Mouse (Mus musculus) midbrain, embryonic 16.5 days (tissue): ENCODE results near the gene Als2cr12. TPM values are rescaled to one million over a fixed set of nuclear protein-coding genes. Genes with fewer than 3 reads are reported as not detected.

ENCODE experiments used
- ATAC-seq: fragments of 200-750 bp; cut with Nextera tagmentation; 2 replicates; pipeline ENCODE4 v1.8.0; 2017; ENCODE audit warnings: moderate TSS enrichment
- H3K27ac ChIP-seq: fragments of 300-500 bp; sonication (generic); 2 replicates; pipeline ENCODE4 v1.5.1; 2014; ENCODE audit warnings: mild to moderate bottlenecking, low read length, mixed read lengths
- H3K27me3 ChIP-seq: fragments of 300-500 bp; sonication (generic); 2 replicates; pipeline ENCODE4 v1.6.1; 2014; ENCODE audit warnings: low read depth, low read length, mixed read lengths; ENCODE audit not compliant: control insufficient read depth, insufficient read depth
- H3K36me3 ChIP-seq: fragments of 300-500 bp; sonication (generic); 2 replicates; pipeline ENCODE4 v1.6.1; 2014; ENCODE audit warnings: mild to moderate bottlenecking, low read length, moderate library complexity, mixed read lengths; ENCODE audit not compliant: control insufficient read depth, insufficient read depth
- H3K4me1 ChIP-seq: fragments of 300-500 bp; sonication (generic); 2 replicates; pipeline ENCODE4 v1.6.1; 2014; ENCODE audit warnings: mild to moderate bottlenecking, low read length, mixed read lengths; ENCODE audit not compliant: control insufficient read depth, insufficient read depth
- H3K4me2 ChIP-seq: fragments of 300-500 bp; sonication (generic); 2 replicates; pipeline ENCODE4 v1.6.1; 2014; ENCODE audit warnings: mild to moderate bottlenecking, low read length, mixed read lengths
- H3K4me3 ChIP-seq: fragments of 300-500 bp; sonication (generic); 2 replicates; pipeline ENCODE4 v1.5.1; 2014; ENCODE audit warnings: low read depth, mild to moderate bottlenecking, low read length, moderate library complexity, mixed read lengths
- H3K9ac ChIP-seq: fragments of 300-500 bp; sonication (generic); 2 replicates; pipeline ENCODE4 v1.6.1; 2014; ENCODE audit warnings: low read depth, low read length, mixed read lengths
- H3K9me3 ChIP-seq: fragments of 300-500 bp; sonication (generic); replicated peaks from 2 replicates; pipeline ENCODE4 v1.6.1; 2014; ENCODE audit warnings: mild to moderate bottlenecking, low read length, mixed read lengths; ENCODE audit not compliant: control insufficient read depth, poor library complexity, severe bottlenecking
- WGBS: fragments of 180-500 bp; shearing (Covaris S2); extraction: QIAGEN DNeasy Blood & Tissue Kit; methylation state at CpG from one replicate; pipeline ENCODE4 v1.1.7; 2014; 5-methylcytosine and 5-hydroxymethylcytosine counted together
- polyA plus RNA-seq: library from polyadenylated mRNA; unstranded; fragments of >200 nt; fragmentation: Nextera tagmentation; extraction: Ambion mirVana; gene quantifications from 2 replicates; pipeline ENCODE4 v1.2.1, GENCODE M21; 2015

Gene Als2cr12
- polyA plus RNA-seq, 1 experiment from 2014 or later, result not detected

DNA sequence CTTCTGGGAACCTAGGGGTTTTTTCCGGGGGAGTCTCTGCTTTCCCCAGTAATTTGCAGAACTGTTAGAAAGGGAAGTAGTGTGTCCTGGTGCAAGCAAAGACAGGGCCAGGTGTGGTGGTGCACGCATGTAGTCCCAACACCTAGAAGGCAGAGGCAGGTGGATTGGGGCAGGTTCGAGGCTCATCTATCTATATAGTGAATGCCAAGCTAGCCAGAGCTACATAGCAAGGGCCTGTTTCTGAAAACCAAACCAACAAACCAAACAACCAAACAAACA lies 32.7 kb upstream of the Als2cr12 start:
- no peak overlapping the region for H3K4me3 ChIP-seq
- no peak overlapping the region for H3K4me2 ChIP-seq
- no peaks in the 10 kb centered on the region for H3K36me3 ChIP-seq
- ATAC-seq, result no peak
- no peaks in the 10 kb centered on the region for H3K27me3 ChIP-seq
- 100% methylated on average over 3 of the region's 3 CpGs for WGBS
- no peaks in the 10 kb centered on the region for H3K4me1 ChIP-seq
- no peak overlapping the region for H3K9ac ChIP-seq
- no peaks in the 10 kb centered on the region for H3K9me3 ChIP-seq
- H3K27ac ChIP-seq, result no peak overlapping the region

GRCm38 (mm10) chr1:58727747-58728589 lies 32.2 kb upstream of the Als2cr12 start:
- H3K9me3 ChIP-seq, result no peaks in the 10 kb centered on the region
- ATAC-seq, result no peak
- no peak overlapping the region for H3K4me3 ChIP-seq
- H3K9ac ChIP-seq, result no peak overlapping the region
- H3K27me3 ChIP-seq, result no peaks in the 10 kb centered on the region
- H3K4me1 ChIP-seq, result no peaks in the 10 kb centered on the region
- 91% methylated on average over 10 of the region's 10 CpGs for WGBS
- no peak overlapping the region for H3K27ac ChIP-seq
- H3K36me3 ChIP-seq, result no peaks in the 10 kb centered on the region
- no peak overlapping the region for H3K4me2 ChIP-seq

- 93% methylated on average over 1 of the region's 1 CpGs for WGBS
Measured at GRCm38 (mm10) chr1:58727019-58727746, 31.4 kb upstream of the Als2cr12 start.

GRCm38 (mm10) chr1:58725767-58726166 lies 30.0 kb upstream of the Als2cr12 start:
- no peak overlapping the region for H3K4me2 ChIP-seq

More at GRCm38 (mm10) chr1:58727019-58727746, 31.4 kb upstream of the Als2cr12 start:
- H3K9me3 ChIP-seq, result no peaks in the 10 kb centered on the region
- no peak overlapping the region for H3K4me3 ChIP-seq
- H3K36me3 ChIP-seq, result no peaks in the 10 kb centered on the region
- no peak overlapping the region for H3K9ac ChIP-seq
- no peaks in the 10 kb centered on the region for H3K4me1 ChIP-seq
- H3K4me2 ChIP-seq, result no peak overlapping the region
- H3K27me3 ChIP-seq, result no peaks in the 10 kb centered on the region
- no peak for ATAC-seq
- H3K27ac ChIP-seq, result no peak overlapping the region

GRCm38 (mm10) chr1:58725095-58725494 lies 29.3 kb upstream of the Als2cr12 start:
- Histone ChIP-seq H3K27ac (no peak overlapping the region), H3K36me3 (no peaks in the 10 kb centered on the region), H3K27me3 (no peaks in the 10 kb centered on the region), H3K4me1 (no peaks in the 10 kb centered on the region), H3K9ac (no peak overlapping the region), H3K9me3 (no peaks in the 10 kb centered on the region), H3K4me2 (no peak overlapping the region), H3K4me3 (no peak overlapping the region)
- ATAC-seq, result no peak

More at GRCm38 (mm10) chr1:58725767-58726166, 30.0 kb upstream of the Als2cr12 start:
- no peaks in the 10 kb centered on the region for H3K27me3 ChIP-seq
- H3K36me3 ChIP-seq, result no peaks in the 10 kb centered on the region
- H3K9ac ChIP-seq, result no peak overlapping the region
- H3K9me3 ChIP-seq, result no peaks in the 10 kb centered on the region
- no peaks in the 10 kb centered on the region for H3K4me1 ChIP-seq
- ATAC-seq, result no peak
- WGBS, result 94% methylated on average over 5 of the region's 5 CpGs
- no peak overlapping the region for H3K4me3 ChIP-seq
- H3K27ac ChIP-seq, result no peak overlapping the region

GRCm38 (mm10) chr1:58724533-58724932 lies 28.7 kb upstream of the Als2cr12 start:
- Histone ChIP-seq H3K27me3 (no peaks in the 10 kb centered on the region), H3K4me2 (no peak overlapping the region), H3K27ac (no peak overlapping the region), H3K4me1 (no peaks in the 10 kb centered on the region), H3K9ac (no peak overlapping the region), H3K36me3 (no peaks in the 10 kb centered on the region), H3K4me3 (no peak overlapping the region), H3K9me3 (no peaks in the 10 kb centered on the region)
- no peak for ATAC-seq
- WGBS, result 49% methylated on average over 6 of the region's 9 CpGs

DNA sequence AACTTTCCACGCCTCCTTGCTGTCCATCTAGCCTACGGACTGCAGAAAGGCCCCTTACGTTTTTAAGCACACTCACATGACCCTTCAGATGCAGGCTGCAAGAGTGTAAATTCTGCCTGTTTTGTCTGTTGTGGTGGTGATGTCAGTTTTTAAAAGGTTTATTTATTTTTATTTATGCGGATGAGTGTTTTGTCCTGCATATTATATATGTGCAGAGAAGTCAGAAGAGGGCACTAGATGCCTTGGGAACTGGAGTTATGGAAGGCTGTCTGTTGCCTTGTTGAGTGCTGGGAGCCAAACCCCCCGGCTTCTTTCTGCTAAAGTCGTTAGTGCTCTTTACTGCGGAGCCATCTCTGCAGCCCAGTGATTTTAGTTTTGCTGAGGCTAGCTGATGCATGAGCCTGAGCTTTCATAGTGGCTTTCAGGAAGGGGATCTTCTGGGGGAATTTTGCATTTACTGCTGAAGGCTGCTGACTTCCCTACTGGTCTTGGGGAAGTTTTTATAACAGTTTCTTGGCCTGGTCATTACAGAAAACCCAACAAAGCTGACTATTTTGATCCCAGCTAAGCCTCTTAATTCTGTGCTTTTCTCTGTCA lies 28.1 kb upstream of the Als2cr12 start:
- no peak for ATAC-seq
- Histone ChIP-seq H3K27me3 (no peaks in the 10 kb centered on the region), H3K36me3 (no peaks in the 10 kb centered on the region), H3K4me1 (no peaks in the 10 kb centered on the region), H3K9me3 (no peaks in the 10 kb centered on the region), H3K4me2 (no peak overlapping the region), H3K4me3 (no peak overlapping the region), H3K9ac (no peak overlapping the region), H3K27ac (no peak overlapping the region)
- 68% methylated on average over 7 of the region's 7 CpGs for WGBS

- WGBS, result 68% methylated on average over 7 of the region's 7 CpGs
- H3K27me3 ChIP-seq, result no peaks in the 10 kb centered on the region
Measured at GRCm38 (mm10) chr1:58723062-58723808, 27.4 kb upstream of the Als2cr12 start.

More at GRCm38 (mm10) chr1:58723062-58723808, 27.4 kb upstream of the Als2cr12 start:
- H3K9me3 ChIP-seq, result no peaks in the 10 kb centered on the region
- no peak overlapping the region for H3K4me3 ChIP-seq
- no peaks in the 10 kb centered on the region for H3K36me3 ChIP-seq
- H3K27ac ChIP-seq, result no peak overlapping the region
- no peak for ATAC-seq
- H3K4me1 ChIP-seq, result no peaks in the 10 kb centered on the region
- no peak overlapping the region for H3K4me2 ChIP-seq
- H3K9ac ChIP-seq, result no peak overlapping the region
